Mouse (Mus musculus) embryonic facial prominence, embryonic 15.5 days (tissue): ENCODE measurements around the gene Naa15. TPM values are rescaled to one million over a fixed set of nuclear protein-coding genes. Genes with fewer than 3 reads are reported as not detected.
"Not testable (repeated sequence)": the region's sequence is repeated elsewhere in the genome, so short reads cannot be mapped to it uniquely, and the experiment has no call there.

Experiments
- ATAC-seq: fragments of 200-750 bp; cut with Nextera tagmentation; 2 replicates; pipeline ENCODE4 v1.8.0; 2017; ENCODE audit warnings: low read depth, moderate TSS enrichment; ENCODE audit not compliant: insufficient number of reproducible peaks, low FRiP score, low TSS enrichment
- H3K27ac ChIP-seq: fragments of 300-500 bp; sonication (generic); replicated peaks from 2 replicates; pipeline ENCODE4 v1.5.1; 2015; ENCODE audit warnings: mild to moderate bottlenecking, inconsistent platforms
- H3K27me3 ChIP-seq: fragments of 300-500 bp; sonication (generic); 2 replicates; pipeline ENCODE4 v1.6.1; 2015; ENCODE audit warnings: inconsistent platforms
- H3K36me3 ChIP-seq: fragments of 300-500 bp; sonication (generic); 2 replicates; pipeline ENCODE4 v1.6.1; 2015; ENCODE audit warnings: mild to moderate bottlenecking, inconsistent platforms
- H3K4me1 ChIP-seq: fragments of 300-500 bp; sonication (generic); 2 replicates; pipeline ENCODE4 v1.6.1; 2015; ENCODE audit warnings: inconsistent platforms
- H3K4me2 ChIP-seq: fragments of 300-500 bp; sonication (generic); replicated peaks from 2 replicates; pipeline ENCODE4 v1.6.1; 2015; ENCODE audit warnings: mild to moderate bottlenecking, inconsistent platforms
- H3K4me3 ChIP-seq: fragments of 300-500 bp; sonication (generic); replicated peaks from 2 replicates; pipeline ENCODE4 v1.5.1; 2015; ENCODE audit warnings: mild to moderate bottlenecking, inconsistent platforms
- H3K9ac ChIP-seq: fragments of 300-500 bp; sonication (generic); 2 replicates; pipeline ENCODE4 v1.6.1; 2015; ENCODE audit warnings: inconsistent platforms
- H3K9me3 ChIP-seq: fragments of 300-500 bp; sonication (generic); replicated peaks from 2 replicates; pipeline ENCODE4 v1.6.1; 2016; ENCODE audit warnings: inconsistent platforms
- WGBS: fragments of 180-500 bp; shearing (Covaris S2); methylation state at CpG from one replicate; pipeline ENCODE4 v1.1.7; 2015; 5-methylcytosine and 5-hydroxymethylcytosine counted together
- polyA plus RNA-seq: library from polyadenylated mRNA; unstranded; fragments of >200 nt; fragmentation: Nextera tagmentation; extraction: Ambion mirVana; gene quantifications from 2 replicates; pipeline ENCODE4 v1.2.1, GENCODE M21; 2015

The Naa15 gene
- polyA plus RNA-seq, 1 experiment from 2014 or later, result 41.4 TPM

DNA sequence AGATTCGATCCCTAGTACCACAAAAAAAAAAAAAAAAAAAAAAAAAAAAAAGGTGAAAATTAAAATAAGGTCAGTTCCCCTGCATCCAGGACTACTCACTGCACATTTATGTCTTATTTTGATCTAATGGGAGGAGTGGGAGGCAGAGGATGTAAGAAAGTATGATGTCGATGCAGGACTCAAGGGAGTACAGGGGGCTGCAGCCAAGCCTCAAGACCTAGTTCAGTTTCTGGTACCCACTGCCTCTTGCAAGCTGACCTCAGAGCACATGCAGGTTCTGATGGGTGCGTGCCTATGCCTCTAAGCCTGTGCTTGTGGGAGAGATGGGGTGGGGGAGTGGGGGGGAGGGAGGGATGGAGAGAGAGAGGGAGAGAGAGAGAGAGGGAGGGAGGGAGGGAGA, 20.1 kb upstream of the Naa15 start:
- H3K27me3 ChIP-seq, result 0 out of 2 replicates have a peak, but pooled peaks cover 10% of the 10 kb centered on the region
- peaks cover 8% of the 10 kb centered on the region; the same call in 1 of the 2 replicates for H3K4me1 ChIP-seq
- no peak for ATAC-seq
- 75% methylated on average over 3 of the region's 3 CpGs for WGBS
- H3K36me3 ChIP-seq, result no peaks in the 10 kb centered on the region
- no peak overlapping the region for H3K9ac ChIP-seq
- no peak overlapping the region for H3K27ac ChIP-seq
- no peak overlapping the region for H3K4me2 ChIP-seq
- H3K9me3 ChIP-seq, result no peaks in the 10 kb centered on the region
- no peak overlapping the region for H3K4me3 ChIP-seq

DNA sequence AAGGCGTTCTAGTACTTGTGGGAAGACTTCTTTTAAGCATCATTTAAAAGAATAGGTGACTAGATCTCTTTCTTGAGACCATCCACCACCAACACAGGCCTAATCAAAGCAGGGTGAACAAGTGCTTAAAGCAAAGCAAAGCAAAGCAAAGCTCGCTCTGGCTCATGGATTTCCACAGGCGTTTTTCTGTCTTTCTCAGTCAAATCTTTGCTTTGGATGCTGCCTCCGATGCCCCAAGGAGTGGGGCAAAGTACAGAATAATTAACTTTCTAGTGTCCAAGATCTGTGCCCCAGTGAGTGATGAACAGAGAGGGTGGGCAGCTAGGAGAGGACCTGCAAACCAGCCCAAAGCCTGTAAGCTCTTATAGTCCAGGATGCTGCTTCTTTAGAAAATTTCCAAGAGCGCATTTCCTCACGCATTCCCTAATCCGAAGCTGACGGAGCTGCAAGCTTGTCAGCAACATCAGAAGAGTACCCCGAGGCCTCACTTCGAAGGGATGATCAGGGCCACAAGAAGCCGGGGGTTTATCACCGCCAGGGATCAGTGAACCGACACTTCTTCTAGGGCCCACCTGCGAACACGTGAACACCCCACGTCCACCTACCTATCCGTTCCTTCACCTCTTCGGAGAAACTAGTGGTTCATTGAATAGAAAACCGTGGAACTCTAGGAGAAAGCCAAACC, 19.3 kb upstream of the Naa15 start:
- Histone ChIP-seq H3K4me2 (peak overlapping the region; percentile 76), H3K27me3 (0 out of 2 replicates have a peak, but pooled peaks cover 10% of the 10 kb centered on the region), H3K9me3 (no peaks in the 10 kb centered on the region), H3K27ac (no peak overlapping the region), H3K9ac (no peak overlapping the region), H3K36me3 (no peaks in the 10 kb centered on the region), H3K4me1 (peaks cover 8% of the 10 kb centered on the region; the same call in 1 of the 2 replicates), H3K4me3 (peak overlapping the region; percentile 55)
- 22% methylated on average over 19 of the region's 19 CpGs for WGBS
- no peak for ATAC-seq

GRCm38 (mm10) chr3:51396219-51397068, 18.5 kb upstream of the Naa15 start, which contains the start of gene Mgarp:
Gene Mgarp, minus strand, starts transcription at chr3:51396738.
- peak; percentile 60; the same call in 1 of the 2 replicates for ATAC-seq
- Histone ChIP-seq H3K9me3 (no peaks in the 10 kb centered on the region), H3K9ac (peak within 1 kb of the TSS; percentile 23; the same call in 1 of the 2 replicates), H3K27me3 (0 out of 2 replicates have a peak, but pooled peaks cover 10% of the 10 kb centered on the region), H3K4me3 (peak within 1 kb of the TSS; percentile 55), H3K36me3 (no peaks in the 10 kb centered on the region), H3K27ac (no peak within 1 kb of the TSS), H3K4me1 (peaks cover 8% of the 10 kb centered on the region; the same call in 1 of the 2 replicates), H3K4me2 (peak within 1 kb of the TSS; percentile 76)
- 1% methylated on average over 41 of the region's 41 CpGs for WGBS

DNA sequence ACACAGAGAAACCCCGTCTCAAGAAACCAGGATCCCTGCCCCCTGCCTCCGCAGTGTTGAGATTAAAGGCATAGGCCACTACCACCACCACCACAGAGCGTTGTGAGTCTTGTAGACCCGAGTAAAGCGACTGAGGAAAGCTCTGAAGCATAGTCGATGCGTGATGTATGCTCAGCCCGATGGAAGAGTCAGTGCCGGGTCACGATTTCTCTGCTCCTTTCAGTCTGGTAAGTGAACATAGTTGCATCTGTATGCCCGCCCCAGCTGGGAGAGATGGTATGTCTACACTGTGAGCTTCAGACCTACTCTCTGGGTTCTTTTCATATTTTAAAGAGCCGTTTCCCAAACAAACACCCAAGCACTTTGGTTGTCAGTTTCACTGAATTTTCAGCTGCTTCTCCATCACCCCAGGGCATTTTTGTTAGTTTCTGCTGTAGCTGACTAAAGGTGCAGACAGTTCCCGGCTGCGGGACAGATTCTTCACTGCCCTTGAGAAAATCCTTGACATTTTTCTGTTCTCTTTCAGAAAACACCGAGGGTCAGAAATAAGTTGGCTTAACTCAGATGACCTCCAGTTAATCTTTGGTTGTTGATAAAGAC, 17.1 kb upstream of the Naa15 start:
- Histone ChIP-seq H3K4me1 (peaks cover 8% of the 10 kb centered on the region; the same call in 1 of the 2 replicates), H3K27ac (no peak overlapping the region), H3K9ac (no peak overlapping the region), H3K4me2 (no peak overlapping the region), H3K4me3 (no peak overlapping the region), H3K27me3 (0 out of 2 replicates have a peak, but pooled peaks cover 10% of the 10 kb centered on the region), H3K36me3 (peaks cover 3% of the 10 kb centered on the region; the same call in 1 of the 2 replicates), H3K9me3 (no peaks in the 10 kb centered on the region)
- ATAC-seq, result no peak
- 41% methylated on average over 15 of the region's 15 CpGs for WGBS

- no peak for ATAC-seq
- Histone ChIP-seq H3K9me3 (no peaks in the 10 kb centered on the region), H3K27me3 (0 out of 2 replicates have a peak, but pooled peaks cover 10% of the 10 kb centered on the region), H3K4me3 (no peak overlapping the region), H3K27ac (no peak overlapping the region), H3K4me2 (no peak overlapping the region), H3K4me1 (peaks cover 8% of the 10 kb centered on the region; the same call in 1 of the 2 replicates), H3K9ac (no peak overlapping the region), H3K36me3 (peaks cover 11% of the 10 kb centered on the region; the same call in 1 of the 2 replicates)
- 11% methylated on average over 3 of the region's 3 CpGs for WGBS
Observed at GRCm38 (mm10) chr3:51398667-51399066, 16.3 kb upstream of the Naa15 start.

DNA sequence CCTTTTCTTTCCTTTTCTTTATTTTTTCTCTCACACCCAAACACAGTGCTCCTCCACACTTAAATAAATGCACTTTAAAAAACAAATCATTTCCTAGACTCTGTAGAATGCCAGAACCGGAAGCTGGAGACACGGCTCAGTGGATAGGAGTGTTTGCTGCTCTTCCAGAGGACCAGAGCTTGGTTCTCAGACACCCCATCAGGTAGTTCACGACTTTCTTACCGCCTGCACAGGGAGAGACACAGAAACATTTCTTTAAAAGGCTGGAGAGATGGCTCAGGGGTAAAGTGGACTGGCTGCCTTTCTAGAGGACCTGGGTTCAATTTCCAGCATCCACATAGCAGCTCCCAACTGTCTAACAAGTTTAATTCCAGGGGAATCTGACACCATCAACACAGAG, 15.4 kb upstream of the Naa15 start:
- Histone ChIP-seq H3K9ac (no peak overlapping the region), H3K4me1 (peaks cover 8% of the 10 kb centered on the region; the same call in 1 of the 2 replicates), H3K27me3 (0 out of 2 replicates have a peak, but pooled peaks cover 10% of the 10 kb centered on the region), H3K36me3 (peaks cover 16% of the 10 kb centered on the region; the same call in 1 of the 2 replicates), H3K4me3 (no peak overlapping the region), H3K9me3 (no peaks in the 10 kb centered on the region), H3K27ac (no peak overlapping the region), H3K4me2 (no peak overlapping the region)
- ATAC-seq, result no peak
- 45% methylated on average over 4 of the region's 4 CpGs for WGBS

DNA sequence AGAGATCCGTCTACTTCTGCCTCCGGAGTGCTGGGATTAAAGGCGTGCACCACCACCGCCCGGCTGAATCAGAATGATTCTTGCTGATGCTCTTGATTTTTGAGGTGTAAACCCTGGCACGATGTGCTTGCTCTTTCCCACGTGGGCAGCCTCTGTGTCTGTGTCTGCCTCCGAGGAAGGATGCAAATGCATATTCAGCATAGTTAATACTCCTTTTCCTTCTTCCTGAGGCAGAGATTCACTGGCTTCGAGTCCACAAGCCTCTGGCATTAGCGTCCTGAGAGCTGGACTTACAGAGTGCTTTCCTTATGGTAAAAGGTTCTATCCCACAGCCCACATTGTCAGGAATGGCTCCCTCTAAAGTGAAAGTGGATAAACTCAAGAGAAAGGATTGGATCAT, 14.3 kb upstream of the Naa15 start:
- no peak for ATAC-seq
- H3K4me3 ChIP-seq, result no peak overlapping the region
- H3K36me3 ChIP-seq, result peaks cover 17% of the 10 kb centered on the region; the same call in 1 of the 2 replicates
- H3K4me1 ChIP-seq, result peaks cover 8% of the 10 kb centered on the region; the same call in 1 of the 2 replicates
- no peak overlapping the region for H3K4me2 ChIP-seq
- no peak overlapping the region for H3K27ac ChIP-seq
- 71% methylated on average over 10 of the region's 10 CpGs for WGBS
- no peak overlapping the region for H3K9ac ChIP-seq
- 0 out of 2 replicates have a peak, but pooled peaks cover 5% of the 10 kb centered on the region for H3K27me3 ChIP-seq
- H3K9me3 ChIP-seq, result no peaks in the 10 kb centered on the region

DNA sequence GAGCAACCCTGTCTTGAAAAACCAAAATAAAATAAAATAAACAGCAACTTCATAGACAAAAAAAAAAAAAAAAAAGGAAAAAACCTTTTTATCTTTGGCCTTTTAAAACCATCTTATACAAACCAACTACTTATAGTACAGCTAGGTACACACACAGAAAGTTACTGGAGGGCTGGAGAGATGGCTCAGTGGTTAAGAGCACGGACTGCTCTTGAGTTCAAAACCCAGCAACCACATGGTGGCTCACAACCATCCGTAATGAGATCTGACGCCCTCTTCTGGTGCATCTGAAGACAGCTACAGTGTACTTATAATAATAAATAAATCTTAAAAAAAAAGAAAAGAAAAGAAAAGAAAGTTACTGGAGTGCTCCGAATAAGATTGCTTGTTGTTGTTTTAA, 12.9 kb upstream of the Naa15 start:
- not testable (repeated sequence) for ATAC-seq, H3K27ac ChIP-seq, H3K4me1 ChIP-seq, H3K27me3 ChIP-seq, H3K9ac ChIP-seq, H3K4me2 ChIP-seq, H3K9me3 ChIP-seq, H3K4me3 ChIP-seq
- peaks cover 28% of the 10 kb centered on the region; the same call in 1 of the 2 replicates for H3K36me3 ChIP-seq
- 62% methylated on average over 4 of the region's 4 CpGs for WGBS

DNA sequence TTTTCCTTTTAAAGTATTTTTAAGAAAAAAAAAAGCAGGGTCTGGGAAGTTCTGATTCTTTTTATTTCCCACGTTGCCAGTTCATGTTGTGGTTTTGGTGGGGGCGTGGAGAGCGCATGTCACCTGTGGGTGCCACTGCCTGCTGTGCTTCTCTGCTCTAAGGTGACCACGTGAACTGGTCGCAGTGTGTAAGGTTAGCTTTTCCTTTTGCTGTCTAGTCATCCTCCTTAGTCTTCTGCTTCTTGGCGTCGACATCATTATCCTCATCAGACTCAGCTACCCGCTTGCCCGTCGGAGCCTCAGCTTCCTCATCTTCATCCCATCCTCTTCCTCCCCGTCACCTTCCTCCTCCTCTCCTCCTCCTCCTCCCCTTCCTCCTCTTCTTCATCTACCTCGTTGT, 12.3 kb upstream of the Naa15 start:
- Histone ChIP-seq H3K4me1 (peaks cover 3% of the 10 kb centered on the region; the same call in 1 of the 2 replicates), H3K4me2 (no peak overlapping the region), H3K4me3 (no peak overlapping the region), H3K36me3 (peaks cover 29% of the 10 kb centered on the region; the same call in 1 of the 2 replicates), H3K9ac (no peak overlapping the region), H3K27me3 (no peaks in the 10 kb centered on the region), H3K27ac (no peak overlapping the region), H3K9me3 (no peaks in the 10 kb centered on the region)
- WGBS, result 91% methylated on average over 12 of the region's 12 CpGs
- no peak for ATAC-seq

GRCm38 (mm10) chr3:51407870-51408560, 6.9 kb upstream of the Naa15 start:
- WGBS, result 19% methylated on average over 20 of the region's 20 CpGs

More at GRCm38 (mm10) chr3:51407870-51408560, 6.9 kb upstream of the Naa15 start:
- Histone ChIP-seq H3K27me3 (no peaks in the 10 kb centered on the region), H3K4me1 (peaks cover 7% of the 10 kb centered on the region), H3K4me2 (peak overlapping the region; percentile 64), H3K4me3 (peak overlapping the region; percentile 85), H3K9ac (peak overlapping the region; percentile 81), H3K36me3 (peaks cover 24% of the 10 kb centered on the region; the same call in 1 of the 2 replicates), H3K9me3 (no peaks in the 10 kb centered on the region), H3K27ac (peak overlapping the region; percentile 97)
- ATAC-seq, result no peak
